Comparison of ENCODE assay signal across 12 mouse cellular contexts in genomic region chr14:122225479-122226132, GRCm38 (mm10). TPM values are rescaled to one million over a fixed set of nuclear protein-coding genes. Genes with fewer than 3 reads are reported as not detected.
DNase-seq lines count a peak whose midpoint lies in the region; ATAC-seq and TF ChIP-seq lines count a peak whose summit lies in the region.
"Had no signal": no experiment of that assay in that cellular context is flagged by ENCODE, and none has a peak within 500 bp of the region (broad histone marks: within the 10 kb centered on the region; RNA-seq: fewer than 3 reads in every experiment).

No protein-coding gene starts in this region.

- peaks cover 4 to 12% of the 10 kb centered on the region in 2 experiments; a peak in 2 of 4 replicates for H3K4me1 ChIP-seq in CH12.LX (ENCODE audit: control insufficient read depth in 1 of 2, insufficient read depth in 2 of 2)
- H3K4me1 ChIP-seq in forebrain, embryonic 15.5 days, result peaks cover 22% of the 10 kb centered on the region
- peaks cover 42% of the 10 kb centered on the region for H3K4me1 ChIP-seq in midbrain, embryonic 13.5 days (replicated peaks)
- H3K4me1 ChIP-seq in kidney, adult 2 months (ENCODE audit: control insufficient read depth, insufficient read depth, low read length), result no peaks in the 10 kb centered on the region
- H3K4me1 ChIP-seq: lung, embryonic 15.5 days had no signal

- H3K9me3 ChIP-seq in CH12.LX (replicated peaks; ENCODE audit: low read length), result no peaks in the 10 kb centered on the region
- no peaks in the 10 kb centered on the region for H3K9me3 ChIP-seq in forebrain, embryonic 15.5 days
- H3K9me3 ChIP-seq in midbrain, embryonic 13.5 days, result no peaks in the 10 kb centered on the region
- H3K9me3 ChIP-seq: lung, embryonic 15.5 days had no signal

- no peak for ATAC-seq in forebrain, embryonic 15.5 days (replicated peaks)
- ATAC-seq in midbrain, embryonic 13.5 days, result no peak

- no peak for DNase-seq in CH12.LX (ENCODE audit: extremely low read depth)
- DNase-seq in cerebellum, adult 18-20 months, result peak; percentile 27 to 53
- no peak for DNase-seq in heart, postnatal 4 days
- DNase-seq in kidney, adult 2 months, result no peak
- no peak for DNase-seq in kidney, adult 9 months
- no peak for DNase-seq in adipocyte (ENCODE audit: low spot score)
- DNase-seq: kidney, postnatal 14 days had no signal

- 22% methylated on average over 7 of the region's 7 CpGs for WGBS in forebrain, embryonic 15.5 days
- WGBS in midbrain, embryonic 13.5 days, result 6% methylated on average over 7 of the region's 7 CpGs
- WGBS in kidney, adult 2 months, result 64% methylated on average over 7 of the region's 7 CpGs

- TF ChIP-seq POLR2A in CH12.LX (IDR thresholded peaks at IDR 0.05; ENCODE audit: low read depth, low read length), result no peak
- no peak for TF ChIP-seq POLR2A in kidney, adult 2 months (IDR thresholded peaks at IDR 0.05; ENCODE audit: low read depth, low read length)

- dilution Hi-C loops in CH12.LX (cut with MboI; ENCODE audit: extremely low pct_ligation_motif_present, extremely low pct_unique_long_range_greater_than_20kb, low sequenced_read_pairs), result no loop called here

- no peaks in the 10 kb centered on the region for H3K79me2 ChIP-seq in CH12.LX (replicated peaks; ENCODE audit: control insufficient read depth, extremely low read depth, insufficient read depth, poor library complexity, severe bottlenecking)

- TF ChIP-seq EP300 in CH12.LX (IDR thresholded peaks at IDR 0.05; ENCODE audit: low read length), result no peak

- in situ Hi-C loops in CH12.LX (cut with MboI; ENCODE audit: low pct_ligation_motif_present, low pct_unique_long_range_greater_than_20kb, low sequenced_read_pairs), result no loop called here

- H3K4me3 ChIP-seq in CH12.LX (replicated peaks in 1 of 3; ENCODE audit: low read depth in 2 of 3, low read length in 2 of 3, poor library complexity in 1 of 3), result no peak overlapping the region
- no peak overlapping the region for H3K4me3 ChIP-seq in forebrain, embryonic 15.5 days
- H3K4me3 ChIP-seq in midbrain, embryonic 13.5 days (replicated peaks), result no peak overlapping the region
- H3K4me3 ChIP-seq in kidney, adult 2 months (ENCODE audit: insufficient read depth, low read depth, low read length), result no peak overlapping the region
- H3K4me3 ChIP-seq: erythroblast, embryonic 14.5 days; lung, embryonic 15.5 days; myocyte had no signal

- no peak for TF ChIP-seq CTCF in CH12.LX (conservative IDR thresholded peaks at IDR 0.05 in 1 of 2, IDR thresholded peaks at IDR 0.05 in 1 of 2; ENCODE audit: low read depth in 2 of 2, low read length in 2 of 2)
- TF ChIP-seq CTCF in kidney, adult 2 months (conservative IDR thresholded peaks at IDR 0.05; ENCODE audit: insufficient read depth, insufficient read length, low read depth, low read length), result no peak

- H3K4me2 ChIP-seq in CH12.LX (ENCODE audit: insufficient read depth, low read depth, poor library complexity, severe bottlenecking), result no peak overlapping the region
- H3K4me2 ChIP-seq in forebrain, embryonic 15.5 days (replicated peaks), result no peak overlapping the region
- no peak overlapping the region for H3K4me2 ChIP-seq in midbrain, embryonic 13.5 days (replicated peaks)
- H3K4me2 ChIP-seq: lung, embryonic 15.5 days had no signal

- H3K36me3 ChIP-seq in CH12.LX (replicated peaks in 1 of 2; ENCODE audit: control insufficient read depth in 1 of 2, insufficient read depth in 1 of 2, low read length in 1 of 2), result peaks cover 0 to 3% of the 10 kb centered on the region in 2 experiments
- H3K36me3 ChIP-seq in forebrain, embryonic 15.5 days, result no peaks in the 10 kb centered on the region
- H3K36me3 ChIP-seq in midbrain, embryonic 13.5 days, result no peaks in the 10 kb centered on the region
- no peaks in the 10 kb centered on the region for H3K36me3 ChIP-seq in kidney, adult 2 months (ENCODE audit: control insufficient read depth, insufficient read depth, low read length)
- H3K36me3 ChIP-seq: lung, embryonic 15.5 days had no signal

- no peak for TF ChIP-seq RAD21 in CH12.LX (IDR thresholded peaks at IDR 0.05; ENCODE audit: low read depth, low read length)

- no peak overlapping the region for H3K27ac ChIP-seq in CH12.LX (ENCODE audit: insufficient read depth, low read depth)
- peak overlapping the region; percentile 38; the same call in 1 of the 2 replicates for H3K27ac ChIP-seq in forebrain, embryonic 15.5 days (replicated peaks)
- peak overlapping the region; percentile 51 for H3K27ac ChIP-seq in midbrain, embryonic 13.5 days
- no peak overlapping the region for H3K27ac ChIP-seq in kidney, adult 2 months (ENCODE audit: insufficient read depth, low read depth, low read length)
- H3K27ac ChIP-seq: lung, embryonic 15.5 days had no signal

- no peak overlapping the region for H3K9ac ChIP-seq in CH12.LX (ENCODE audit: insufficient read depth, low read depth)
- no peak overlapping the region for H3K9ac ChIP-seq in forebrain, embryonic 15.5 days (replicated peaks)
- no peak overlapping the region; the same call in 1 of the 2 replicates for H3K9ac ChIP-seq in midbrain, embryonic 13.5 days (replicated peaks)
- H3K9ac ChIP-seq: lung, embryonic 15.5 days had no signal

- H3K27me3 ChIP-seq in CH12.LX (replicated peaks), result no peaks in the 10 kb centered on the region
- peaks cover 48% of the 10 kb centered on the region for H3K27me3 ChIP-seq in forebrain, embryonic 15.5 days
- peaks cover 61% of the 10 kb centered on the region for H3K27me3 ChIP-seq in midbrain, embryonic 13.5 days
- H3K27me3 ChIP-seq in kidney, adult 2 months (replicated peaks; ENCODE audit: control insufficient read depth, insufficient read depth, low read length), result no peaks in the 10 kb centered on the region

TF ChIP-seq in CH12.LX, 34 proteins besides CTCF, POLR2A, EP300 and RAD21:
- TF ChIP-seq PAX5 (IDR thresholded peaks at IDR 0.05; ENCODE audit: low read length) (no peak), CHD1 (IDR thresholded peaks at IDR 0.05; ENCODE audit: low read depth, low read length) (no peak), USF1 (IDR thresholded peaks at IDR 0.05; ENCODE audit: low read depth, low read length) (no peak), TBP (conservative IDR thresholded peaks at IDR 0.05; ENCODE audit: low read depth, low read length) (no peak), MAX (IDR thresholded peaks at IDR 0.05; ENCODE audit: low read length) (no peak), MAFK (IDR thresholded peaks at IDR 0.05; ENCODE audit: insufficient replicate concordance, low read length) (peak; percentile 43; the same call in 1 of the 2 replicates), MXI1 (IDR thresholded peaks at IDR 0.05; ENCODE audit: low read depth, low read length) (no peak), GABPA (IDR thresholded peaks at IDR 0.05; ENCODE audit: insufficient replicate concordance, low read depth, low read length) (no peak)
TF ChIP-seq in CH12.LX: peak in this region for 1.

RNA-seq across cellular contexts. Expression of gene Clybl, which starts 44.1 kb away (rescaled TPM):
- 9.1 and 16.5 TPM in 2 replicates for total RNA-seq in CH12.LX (2012; rRNA removed)
- total RNA-seq in CH12.LX (2014; rRNA removed), result 15.8 and 18.7 TPM in 2 replicates
- polyA plus RNA-seq in CH12.LX (2012; ENCODE audit: insufficient read length, low read depth), result 25.7 and 29.4 TPM in 2 replicates
- 10.5 and 12.4 TPM in 2 replicates for polyA plus RNA-seq in forebrain, embryonic 15.5 days (2015; fragmentation: Nextera tagmentation; extraction: Ambion mirVana)
- 23.9 and 24.1 TPM in 2 replicates for polyA plus RNA-seq in midbrain, embryonic 13.5 days (2015; fragmentation: Nextera tagmentation; extraction: Ambion mirVana)
- 10 to 100 TPM; 83.0 to 94.2 TPM for total RNA-seq in heart, postnatal 4 days (2021)
- polyA plus RNA-seq in kidney, adult 2 months (2012; rRNA removed), result 62.1 and 66.7 TPM in 2 replicates

Comparison
In these comparisons a context has a peak if more than half of its experiments do, and no peak if none do; other contexts are left out.
1. DNase-seq: peak in cerebellum, adult 18-20 months (2 of 2); none in CH12.LX (single experiment), heart, postnatal 4 days (single experiment), kidney, adult 2 months (single experiment), kidney, adult 9 months (single experiment) and adipocyte (single experiment).
2. H3K27ac ChIP-seq: peak in forebrain, embryonic 15.5 days (single experiment) and midbrain, embryonic 13.5 days (single experiment); none in CH12.LX (single experiment) and kidney, adult 2 months (single experiment).